Mouse (Mus musculus) heart, embryonic 16.5 days (tissue): ENCODE results near the gene Hoxc10. TPM values are rescaled to one million over a fixed set of nuclear protein-coding genes. Genes with fewer than 3 reads are reported as not detected.

Experiments used
- ATAC-seq: fragments of 200-750 bp; cut with Nextera tagmentation; replicated peaks from 2 replicates; pipeline ENCODE4 v1.8.0; 2017; ENCODE audit warnings: moderate number of reproducible peaks; ENCODE audit not compliant: insufficient read depth, low FRiP score; ENCODE audit errors: extremely low read depth
- H3K27ac ChIP-seq: fragments of 300-500 bp; sonication (generic); 2 replicates; pipeline ENCODE4 v1.5.1; 2014; ENCODE audit warnings: mild to moderate bottlenecking, low read length, control low read depth, moderate library complexity
- H3K27me3 ChIP-seq: fragments of 300-500 bp; sonication (generic); 2 replicates; pipeline ENCODE4 v1.6.1; 2014; ENCODE audit warnings: low read length, mixed read lengths; ENCODE audit not compliant: control insufficient read depth, insufficient read depth
- H3K36me3 ChIP-seq: fragments of 300-500 bp; sonication (generic); 2 replicates; pipeline ENCODE4 v1.6.1; 2014; ENCODE audit not compliant: control insufficient read depth, insufficient read depth
- H3K4me1 ChIP-seq: fragments of 300-500 bp; sonication (generic); 2 replicates; pipeline ENCODE4 v1.6.1; 2014; ENCODE audit warnings: low read length, mixed read lengths; ENCODE audit not compliant: control insufficient read depth, insufficient read depth
- H3K4me2 ChIP-seq: fragments of 300-500 bp; sonication (generic); 2 replicates; pipeline ENCODE4 v1.6.1; 2014; ENCODE audit warnings: low read depth, mild to moderate bottlenecking, control low read depth, low read length
- H3K4me3 ChIP-seq: fragments of 300-500 bp; sonication (generic); 2 replicates; pipeline ENCODE4 v1.5.1; 2014; ENCODE audit warnings: mild to moderate bottlenecking, control low read depth, low read length
- H3K9ac ChIP-seq: fragments of 300-500 bp; sonication (generic); 2 replicates; pipeline ENCODE4 v1.6.1; 2014; ENCODE audit warnings: low read length, control low read depth
- H3K9me3 ChIP-seq: fragments of 300-500 bp; sonication (generic); replicated peaks from 2 replicates; pipeline ENCODE4 v1.6.1; 2016; ENCODE audit warnings: low read length; ENCODE audit not compliant: control insufficient read depth
- WGBS: fragments of 180-500 bp; shearing (Covaris S2); extraction: QIAGEN DNeasy Blood & Tissue Kit; methylation state at CpG from one replicate; pipeline ENCODE4 v1.1.7; 2014; 5-methylcytosine and 5-hydroxymethylcytosine counted together
- polyA plus RNA-seq: library from polyadenylated mRNA; unstranded; fragments of >200 nt; fragmentation: Nextera tagmentation; extraction: Ambion mirVana; gene quantifications from 2 replicates; pipeline ENCODE4 v1.2.1, GENCODE M21; 2015

Gene Hoxc10
- polyA plus RNA-seq, 1 experiment from 2014 or later: not detected

DNA sequence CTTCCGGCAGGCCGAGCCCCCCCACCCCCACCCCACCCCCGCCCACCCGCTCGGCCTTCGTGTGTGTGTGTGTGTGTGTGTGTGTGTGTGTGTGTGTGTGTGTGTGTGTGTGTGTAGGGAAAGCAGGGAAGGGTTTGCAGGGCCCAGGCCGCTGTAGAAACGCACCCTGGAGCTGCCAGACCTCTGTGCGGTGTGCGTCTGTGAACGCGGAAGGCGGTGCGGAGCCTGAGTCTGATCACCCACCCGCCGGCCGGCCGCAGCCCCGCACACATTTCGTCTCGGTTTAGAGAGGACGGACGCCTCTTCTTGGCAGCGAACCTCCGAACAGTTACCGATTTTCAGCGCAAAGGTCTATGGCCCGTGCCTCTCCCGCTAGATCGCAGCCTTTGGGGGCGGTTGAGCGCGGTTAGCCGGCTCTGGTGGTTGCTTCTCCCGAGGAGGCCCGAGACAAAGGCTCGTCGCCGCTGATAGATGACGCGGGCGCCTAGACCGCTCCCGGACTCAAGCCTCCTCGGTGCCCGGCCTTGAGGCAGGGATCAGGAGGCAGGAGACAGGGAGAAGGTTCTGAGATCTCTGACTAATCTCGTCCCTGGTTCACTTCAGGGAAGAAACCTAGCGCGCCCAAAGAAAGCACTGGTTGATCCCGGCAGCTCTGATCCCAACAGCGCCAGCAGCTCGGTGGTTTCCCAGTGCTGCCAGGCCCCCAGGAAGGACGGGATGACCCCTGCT lies 23.7 kb upstream of the Hoxc10 start:
- peak overlapping the region; percentile 38 for H3K4me3 ChIP-seq
- no peak for ATAC-seq
- no peaks in the 10 kb centered on the region for H3K36me3 ChIP-seq
- no peaks in the 10 kb centered on the region; the same call in 1 of the 2 replicates for H3K4me1 ChIP-seq
- H3K9ac ChIP-seq: no peak overlapping the region
- no peak overlapping the region for H3K27ac ChIP-seq
- peaks cover 96% of the 10 kb centered on the region for H3K27me3 ChIP-seq
- H3K4me2 ChIP-seq: peak overlapping the region; percentile 50
- WGBS: under 1% methylated on average over 53 of the region's 53 CpGs
- H3K9me3 ChIP-seq: no peaks in the 10 kb centered on the region

- peak overlapping the region; percentile 38 for H3K4me3 ChIP-seq
- no peak for ATAC-seq
These were observed 23.2 kb upstream of the Hoxc10 start for GRCm38 (mm10) chr15:102943468-102943813.

DNA sequence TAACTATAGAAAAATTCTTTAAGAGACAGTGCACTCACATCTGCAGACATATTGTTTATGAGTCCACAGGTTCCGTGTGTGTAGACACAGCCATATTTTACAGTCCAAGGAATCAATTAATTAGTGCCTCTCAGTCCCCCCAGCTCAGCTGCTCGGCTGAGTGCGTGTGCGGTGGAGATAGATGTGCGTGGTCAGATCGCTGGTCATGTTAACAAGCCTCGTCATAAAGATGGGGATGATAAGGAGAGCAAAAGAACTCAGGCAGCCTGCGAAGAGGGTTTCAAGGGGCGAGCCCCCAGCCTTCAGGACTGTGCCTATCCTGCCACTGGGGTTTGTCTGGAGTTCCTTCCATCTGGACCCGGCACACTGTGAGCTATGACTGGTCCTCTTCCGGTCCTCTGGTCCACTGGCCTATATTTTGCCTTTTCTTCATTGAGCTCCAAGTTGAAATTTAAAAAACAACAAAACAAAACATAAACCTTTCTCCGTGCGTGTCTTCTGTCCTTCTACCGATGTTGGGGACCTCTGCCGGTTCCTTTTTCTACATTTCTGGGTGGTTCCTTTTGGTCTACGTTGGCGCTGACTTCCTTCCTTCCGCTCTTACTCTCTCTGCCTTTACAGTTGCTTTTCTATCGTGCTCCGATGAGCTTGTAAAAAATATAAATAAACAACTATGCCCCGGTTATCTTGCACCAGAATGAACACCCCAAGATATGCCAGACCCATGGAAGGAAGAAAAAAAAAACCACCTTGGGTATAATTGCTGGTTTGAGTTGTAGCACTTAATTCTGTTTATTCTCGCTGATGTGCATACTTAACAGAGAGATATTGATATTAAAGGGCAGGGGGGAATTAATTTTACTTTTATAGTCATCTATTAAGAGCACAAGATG lies 21.2 kb upstream of the Hoxc10 start:
- WGBS: 12% methylated on average over 22 of the region's 22 CpGs
- no peak overlapping the region for H3K4me3 ChIP-seq
- peaks cover 95% of the 10 kb centered on the region for H3K27me3 ChIP-seq
- no peaks in the 10 kb centered on the region for H3K9me3 ChIP-seq
- ATAC-seq: no peak
- H3K4me1 ChIP-seq: no peaks in the 10 kb centered on the region; the same call in 1 of the 2 replicates
- H3K27ac ChIP-seq: no peak overlapping the region
- H3K4me2 ChIP-seq: no peak overlapping the region
- H3K36me3 ChIP-seq: no peaks in the 10 kb centered on the region
- no peak overlapping the region for H3K9ac ChIP-seq

More at GRCm38 (mm10) chr15:102943468-102943813, 23.2 kb upstream of the Hoxc10 start:
- Histone ChIP-seq H3K27ac (no peak overlapping the region), H3K27me3 (peaks cover 96% of the 10 kb centered on the region), H3K4me2 (no peak overlapping the region; the same call in 1 of the 2 replicates), H3K36me3 (no peaks in the 10 kb centered on the region), H3K9me3 (no peaks in the 10 kb centered on the region), H3K9ac (no peak overlapping the region), H3K4me1 (no peaks in the 10 kb centered on the region; the same call in 1 of the 2 replicates)
- WGBS: 3% methylated on average over 5 of the region's 5 CpGs

DNA sequence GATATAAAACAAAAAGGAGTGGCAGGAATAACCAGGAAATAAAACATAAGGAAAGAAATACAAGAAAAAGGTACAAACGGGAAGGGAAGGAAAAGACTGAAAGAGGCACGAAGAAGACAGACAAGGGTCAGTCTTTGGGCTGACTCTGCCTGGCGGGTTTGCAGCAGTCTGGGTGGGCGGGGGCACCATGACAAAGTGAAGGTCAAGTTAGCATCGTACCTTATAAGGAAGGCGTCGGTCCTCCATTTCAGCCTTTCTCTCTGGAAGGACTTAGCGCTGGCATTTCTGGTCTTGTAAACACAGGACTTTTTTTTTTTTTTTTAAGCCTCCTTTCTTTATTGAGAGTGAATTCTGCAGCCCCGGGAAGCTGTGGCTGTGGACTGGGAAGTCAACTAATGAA lies 19.3 kb upstream of the Hoxc10 start:
- H3K9ac ChIP-seq: no peak overlapping the region
- H3K36me3 ChIP-seq: no peaks in the 10 kb centered on the region
- no peak overlapping the region for H3K4me2 ChIP-seq
- 4% methylated on average over 9 of the region's 9 CpGs for WGBS
- H3K27me3 ChIP-seq: peaks cover 95% of the 10 kb centered on the region
- no peak for ATAC-seq
- H3K27ac ChIP-seq: no peak overlapping the region
- no peaks in the 10 kb centered on the region for H3K9me3 ChIP-seq
- H3K4me3 ChIP-seq: no peak overlapping the region
- H3K4me1 ChIP-seq: no peaks in the 10 kb centered on the region; the same call in 1 of the 2 replicates

DNA sequence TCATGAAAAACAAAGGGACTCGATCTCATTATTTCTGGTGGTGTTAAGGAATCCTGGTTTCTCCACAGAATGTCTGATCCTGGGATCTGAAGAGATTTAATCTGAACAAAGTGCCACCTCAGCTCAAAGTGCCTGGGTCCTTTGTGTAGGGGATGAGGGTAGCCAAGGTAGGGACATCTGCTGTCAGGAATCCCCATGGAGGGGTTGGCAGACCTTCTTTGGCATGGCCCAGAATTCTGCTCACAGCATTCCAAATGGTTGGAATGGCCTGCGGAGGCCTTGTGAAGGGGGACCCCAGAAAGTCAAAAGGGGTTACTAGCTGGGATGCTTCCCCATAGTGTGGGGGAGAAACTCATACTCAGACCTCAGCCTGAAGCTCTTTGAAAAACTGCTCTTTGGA lies 17.8 kb upstream of the Hoxc10 start:
- Histone ChIP-seq H3K4me1 (no peaks in the 10 kb centered on the region), H3K27ac (no peak overlapping the region), H3K9ac (no peak overlapping the region), H3K4me3 (no peak overlapping the region), H3K4me2 (no peak overlapping the region), H3K9me3 (no peaks in the 10 kb centered on the region), H3K36me3 (no peaks in the 10 kb centered on the region), H3K27me3 (peaks cover 95% of the 10 kb centered on the region)
- 4% methylated on average over 2 of the region's 2 CpGs for WGBS
- ATAC-seq: no peak

DNA sequence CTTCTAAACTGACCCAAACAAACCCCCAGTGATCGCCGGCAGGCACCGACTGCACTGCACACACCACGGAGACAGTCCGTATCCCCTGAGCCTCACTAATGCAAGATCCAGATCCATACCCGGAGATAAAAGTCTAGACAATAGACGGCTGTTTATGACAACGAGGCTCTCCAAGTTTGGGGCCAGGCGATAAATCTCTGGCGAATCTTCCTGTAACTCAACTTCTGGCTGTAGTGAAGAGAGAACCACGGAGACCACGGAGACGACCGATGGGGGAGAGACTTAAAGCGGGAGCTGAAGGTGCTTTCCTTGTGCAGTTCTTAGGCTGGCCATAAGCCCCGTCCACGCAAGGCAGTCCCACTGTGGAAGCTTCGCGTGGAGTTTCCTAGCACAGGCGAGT lies 16.9 kb upstream of the Hoxc10 start:
- H3K9me3 ChIP-seq: no peaks in the 10 kb centered on the region
- no peak overlapping the region for H3K27ac ChIP-seq
- no peaks in the 10 kb centered on the region for H3K4me1 ChIP-seq
- no peak overlapping the region for H3K4me2 ChIP-seq
- H3K4me3 ChIP-seq: no peak overlapping the region
- peaks cover 96% of the 10 kb centered on the region for H3K27me3 ChIP-seq
- no peaks in the 10 kb centered on the region for H3K36me3 ChIP-seq
- no peak for ATAC-seq
- H3K9ac ChIP-seq: no peak overlapping the region
- WGBS: 3% methylated on average over 20 of the region's 20 CpGs

GRCm38 (mm10) chr15:102950877-102951276 lies 15.7 kb upstream of the Hoxc10 start:
- Histone ChIP-seq H3K4me1 (no peaks in the 10 kb centered on the region), H3K4me3 (no peak overlapping the region), H3K27me3 (peaks cover 94% of the 10 kb centered on the region), H3K9me3 (no peaks in the 10 kb centered on the region), H3K36me3 (no peaks in the 10 kb centered on the region), H3K9ac (no peak overlapping the region), H3K4me2 (no peak overlapping the region), H3K27ac (no peak overlapping the region)
- 24% methylated on average over 2 of the region's 2 CpGs for WGBS
- no peak for ATAC-seq

DNA sequence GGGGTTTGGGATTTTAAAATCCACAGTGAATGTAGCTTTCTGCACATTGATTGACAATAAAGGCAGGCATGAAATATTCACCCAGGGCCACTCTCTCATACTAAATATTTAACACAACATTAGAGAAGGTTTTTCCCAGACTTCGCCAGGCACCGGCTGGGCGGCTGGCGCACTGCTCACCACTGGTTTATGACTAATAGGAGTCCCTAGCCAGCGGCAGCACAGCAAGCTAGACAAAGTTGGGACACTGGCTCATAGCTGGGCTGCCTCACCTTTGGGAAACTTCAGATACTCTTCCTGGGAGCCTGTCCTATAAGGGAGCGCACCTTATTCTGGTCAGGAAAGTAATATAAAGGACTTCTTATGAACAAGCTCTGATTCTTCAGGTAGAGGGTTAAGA lies 13.0 kb upstream of the Hoxc10 start:
- ATAC-seq: no peak
- no peak overlapping the region for H3K9ac ChIP-seq
- 5% methylated on average over 6 of the region's 6 CpGs for WGBS
- no peak overlapping the region for H3K4me3 ChIP-seq
- H3K36me3 ChIP-seq: no peaks in the 10 kb centered on the region
- H3K9me3 ChIP-seq: no peaks in the 10 kb centered on the region
- peaks cover 95% of the 10 kb centered on the region for H3K27me3 ChIP-seq
- H3K27ac ChIP-seq: no peak overlapping the region
- H3K4me1 ChIP-seq: no peaks in the 10 kb centered on the region
- H3K4me2 ChIP-seq: no peak overlapping the region
